Mouse (Mus musculus): ENCODE results near the gene Tox3.

The Tox3 gene

GRCm38 (mm10) chr8:90232501-90232900 lies 115.6 kb downstream of the Tox3 start:
- no peak for DNase-seq

DNA sequence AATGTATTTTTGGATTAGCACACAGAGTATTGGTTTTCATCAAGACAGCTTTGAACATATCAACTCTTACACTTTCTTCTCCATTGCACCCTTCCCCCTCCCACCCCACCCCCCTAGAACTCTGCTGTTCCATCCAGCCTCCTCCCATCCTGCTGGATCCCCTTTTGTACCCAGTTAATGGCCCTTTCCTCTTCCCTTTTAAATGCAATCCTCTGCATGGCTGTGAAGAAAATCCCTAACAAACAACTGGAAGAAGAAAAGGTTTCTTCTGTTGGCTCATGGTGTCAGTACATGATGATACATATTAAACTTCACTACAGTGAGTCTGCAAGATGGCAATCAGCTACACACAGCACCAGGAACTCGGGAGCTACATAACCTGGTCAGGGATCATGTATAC lies 124.0 kb downstream of the Tox3 start:
- no peak for DNase-seq

DNA sequence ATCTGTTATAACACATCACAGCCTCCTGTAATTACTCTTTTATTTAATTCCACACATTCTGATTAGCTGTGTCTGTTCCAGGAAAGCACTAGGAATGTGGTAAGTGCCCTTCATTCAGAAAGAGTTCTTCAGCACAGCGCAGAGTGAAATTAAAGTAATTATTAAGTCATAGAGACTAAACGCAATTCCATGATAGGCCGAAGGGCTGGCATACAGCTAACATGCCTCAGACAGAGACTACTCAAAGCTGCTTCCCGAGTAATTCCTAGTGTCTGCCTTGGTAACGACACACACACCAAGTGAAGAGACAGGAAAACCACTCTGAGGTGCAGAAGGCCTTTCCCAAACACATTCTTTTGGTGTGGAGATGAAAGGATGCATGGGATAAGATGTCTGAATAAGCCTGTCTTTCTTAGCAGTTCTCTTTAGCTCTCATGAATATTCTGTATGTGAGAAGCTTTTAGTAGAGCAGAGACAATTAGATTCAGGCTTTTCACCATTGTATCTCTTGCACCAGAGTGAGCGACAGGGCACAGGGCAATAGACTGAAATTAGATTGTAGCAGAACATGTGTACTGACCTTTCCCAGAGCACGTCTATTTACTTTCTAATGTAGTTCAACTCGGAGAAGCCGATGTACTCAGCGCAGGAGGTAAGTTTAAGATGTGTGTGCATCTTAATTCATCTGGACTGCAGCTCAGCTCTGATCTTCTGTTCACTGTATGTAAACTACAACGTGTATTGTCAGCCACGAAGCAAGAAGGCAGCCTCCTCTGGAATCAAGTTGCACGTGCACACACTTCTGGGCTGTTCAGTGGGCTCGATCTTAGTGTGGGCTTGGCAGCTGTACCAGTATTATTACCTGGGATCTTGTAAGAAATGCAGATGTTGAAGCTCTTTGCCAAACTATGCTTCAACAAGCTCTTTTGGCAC lies 138.8 kb downstream of the Tox3 start:
- no peak for DNase-seq
